Mouse (Mus musculus): ENCODE results near the gene Cops9.

DNA sequence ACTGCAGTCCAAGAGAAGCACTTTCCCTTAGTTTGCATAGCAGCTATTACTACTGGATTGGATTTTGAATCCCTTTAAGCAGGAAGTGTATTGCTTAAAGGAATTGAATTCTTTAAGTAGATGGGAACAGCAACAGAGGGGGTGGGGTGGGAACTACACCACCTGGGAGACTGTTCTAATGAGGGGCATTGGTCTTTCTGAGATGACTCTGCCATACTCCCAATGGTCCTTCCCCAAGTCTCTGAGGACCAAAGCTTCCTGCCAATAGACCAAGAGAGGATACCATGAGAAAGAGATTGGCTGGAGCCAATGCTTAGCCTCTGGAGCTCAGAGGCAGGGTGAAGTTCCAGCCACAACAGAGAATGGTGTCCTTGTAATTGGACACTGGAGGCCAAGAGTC lies 47.7 kb downstream of the Cops9 start, which contains the start of gene Olfr1411:
- TF ChIP-seq POLR2A (IDR thresholded peaks at IDR 0.05; ENCODE audit: low read depth, low read length): no peak
- no peak for TF ChIP-seq CTCF (IDR thresholded peaks at IDR 0.05; ENCODE audit: extremely low read depth, insufficient read depth, insufficient read length, insufficient replicate concordance)
